Mouse (Mus musculus) embryonic facial prominence, embryonic 14.5 days (tissue): ENCODE results near the gene Pisd. TPM values are rescaled to one million over a fixed set of nuclear protein-coding genes. Genes with fewer than 3 reads are reported as not detected.
"Not testable (repeated sequence)": the region's sequence is repeated elsewhere in the genome, so short reads cannot be mapped to it uniquely, and the experiment has no call there.

Experiments
- ATAC-seq: fragments of 200-750 bp; cut with Nextera tagmentation; 2 replicates; pipeline ENCODE4 v1.8.0; 2017; ENCODE audit warnings: low read depth, moderate number of reproducible peaks, moderate TSS enrichment
- DNase-seq: peaks from one replicate; pipeline ENCODE4 v3.0.0-alpha.2; 2015; ENCODE audit warnings: low spot score
- H3K27ac ChIP-seq: fragments of 300-500 bp; sonication (generic); replicated peaks from 2 replicates; pipeline ENCODE4 v1.5.1; 2014; ENCODE audit warnings: low read depth, mild to moderate bottlenecking, low read length, moderate library complexity
- H3K27me3 ChIP-seq: fragments of 300-500 bp; sonication (generic); replicated peaks from 2 replicates; pipeline ENCODE4 v1.6.1; 2014; ENCODE audit warnings: low read length; ENCODE audit not compliant: control insufficient read depth, insufficient read depth
- H3K36me3 ChIP-seq: fragments of 300-500 bp; sonication (generic); 2 replicates; pipeline ENCODE4 v1.6.1; 2014; ENCODE audit warnings: low read length, mixed read lengths; ENCODE audit not compliant: control insufficient read depth, insufficient read depth
- H3K4me1 ChIP-seq: fragments of 300-500 bp; sonication (generic); 2 replicates; pipeline ENCODE4 v1.6.1; 2014; ENCODE audit warnings: antibody characterized with exemption, low read length; ENCODE audit not compliant: control insufficient read depth, insufficient read depth
- H3K4me2 ChIP-seq: fragments of 300-500 bp; sonication (generic); 2 replicates; pipeline ENCODE4 v1.6.1; 2014; ENCODE audit warnings: low read depth, mild to moderate bottlenecking, low read length, moderate library complexity, mixed read lengths
- H3K4me3 ChIP-seq: fragments of 300-500 bp; sonication (generic); 2 replicates; pipeline ENCODE4 v1.5.1; 2014; ENCODE audit warnings: low read depth, mild to moderate bottlenecking, low read length
- H3K9ac ChIP-seq: fragments of 300-500 bp; sonication (generic); 2 replicates; pipeline ENCODE4 v1.6.1; 2014; ENCODE audit warnings: low read depth, mild to moderate bottlenecking, low read length, moderate library complexity, mixed read lengths
- H3K9me3 ChIP-seq: fragments of 300-500 bp; sonication (generic); 2 replicates; pipeline ENCODE4 v1.6.1; 2016; ENCODE audit warnings: low read length; ENCODE audit not compliant: control insufficient read depth
- WGBS: fragments of 180-500 bp; shearing (Covaris S2); extraction: QIAGEN DNeasy Blood & Tissue Kit; methylation state at CpG from one replicate; pipeline ENCODE4 v1.1.7; 2014; 5-methylcytosine and 5-hydroxymethylcytosine counted together
- polyA plus RNA-seq: library from polyadenylated mRNA; unstranded; fragments of >200 nt; fragmentation: Nextera tagmentation; extraction: Ambion mirVana; gene quantifications from 2 replicates; pipeline ENCODE4 v1.2.1, GENCODE M21; 2014

The Pisd gene
- polyA plus RNA-seq = 52.5 and 57.7 TPM in 2 replicates

DNA sequence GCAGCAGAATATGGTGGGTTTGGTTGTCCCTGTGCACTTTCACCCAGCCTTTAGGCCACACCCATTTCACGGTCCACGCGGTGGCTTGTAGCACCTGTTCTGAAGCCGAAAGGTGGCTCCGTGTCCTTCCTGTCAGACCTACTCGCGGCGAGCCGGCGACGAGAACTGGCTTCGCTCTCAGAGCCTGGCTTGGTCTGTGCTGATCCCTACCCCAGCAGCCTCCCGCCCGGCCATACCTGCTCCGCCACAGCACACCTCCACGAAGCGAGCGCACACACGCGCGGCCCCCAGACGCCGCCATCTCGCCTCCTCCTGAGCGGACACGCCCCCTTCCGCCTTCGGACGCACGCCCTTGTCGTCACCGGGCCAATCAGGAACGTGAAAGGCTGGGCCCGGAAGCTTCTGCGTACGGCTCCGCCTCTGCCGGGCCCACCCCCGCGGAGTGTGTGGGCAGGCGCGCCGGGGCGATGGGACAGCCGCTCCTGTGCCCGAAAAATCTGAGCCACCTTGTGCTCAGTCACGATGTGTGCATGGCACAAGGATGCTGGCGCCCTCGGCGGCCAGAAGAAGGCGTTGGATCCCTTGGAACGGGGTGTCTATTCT is at the start of gene Pisd:
Gene Pisd (minus strand): TSS at position 334 of the 603 bp plus-strand sequence.
- Histone ChIP-seq H3K9me3 (no peaks in the 10 kb centered on the region), H3K27me3 (no peaks in the 10 kb centered on the region), H3K4me3 (peak within 1 kb of the TSS; percentile 81), H3K4me2 (peak within 1 kb of the TSS; percentile 91), H3K27ac (peak within 1 kb of the TSS; percentile 46; the same call in 1 of the 2 replicates), H3K9ac (peak within 1 kb of the TSS; percentile 68), H3K4me1 (peaks cover 3% of the 10 kb centered on the region; the same call in 1 of the 2 replicates), H3K36me3 (peaks cover 14% of the 10 kb centered on the region; the same call in 1 of the 2 replicates)
- peak; percentile 98 for DNase-seq
- under 1% methylated on average over 50 of the region's 52 CpGs for WGBS
- peak; percentile 99 for ATAC-seq

DNA sequence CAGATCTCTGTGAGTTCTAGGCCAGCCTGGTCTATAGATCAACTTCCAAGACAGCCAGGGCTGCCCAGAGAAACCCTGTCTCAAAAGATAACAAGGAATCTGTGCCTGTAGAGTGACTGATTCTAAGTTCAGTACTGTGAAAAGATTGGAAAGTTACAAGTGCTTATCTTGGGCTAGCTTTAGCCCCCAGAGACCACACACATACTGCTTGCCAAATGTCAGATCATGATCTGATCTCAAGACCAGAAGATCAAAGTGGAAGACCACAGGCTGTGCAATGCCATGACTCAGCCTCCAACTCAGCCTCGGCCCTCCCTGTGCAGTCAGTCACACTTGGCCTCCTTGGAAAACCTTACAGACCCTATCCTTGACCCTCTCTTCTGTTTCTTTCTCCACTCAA is 49.1 kb upstream of the Pisd start:
- H3K4me1 ChIP-seq = no peaks in the 10 kb centered on the region
- no peak overlapping the region for H3K4me3 ChIP-seq
- H3K27ac ChIP-seq = no peak overlapping the region
- DNase-seq = no peak
- 95% methylated on average over 1 of the region's 1 CpGs for WGBS
- H3K9me3 ChIP-seq = no peaks in the 10 kb centered on the region
- no peak overlapping the region for H3K9ac ChIP-seq
- no peaks in the 10 kb centered on the region for H3K27me3 ChIP-seq
- no peak overlapping the region for H3K4me2 ChIP-seq
- H3K36me3 ChIP-seq = peaks cover 93% of the 10 kb centered on the region
- no peak for ATAC-seq

DNA sequence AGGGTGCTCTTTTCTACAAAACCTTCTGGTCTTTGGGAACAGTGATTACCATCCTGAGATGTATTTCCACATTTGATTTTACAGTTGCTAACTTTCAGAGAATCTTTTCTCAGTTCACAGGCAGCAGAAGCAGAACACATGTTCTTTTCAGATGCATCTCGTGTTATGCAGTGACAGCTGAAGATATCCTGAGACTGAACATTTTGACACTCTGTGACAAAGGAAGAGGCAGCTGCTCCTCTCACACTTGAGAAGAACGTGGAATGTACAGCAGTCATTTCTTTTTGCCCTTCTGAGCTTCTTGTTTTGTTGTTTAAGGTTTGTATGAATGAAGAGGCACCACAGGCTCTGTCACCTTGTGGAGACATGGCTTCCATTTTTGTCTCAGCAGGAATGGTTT is 44.6 kb upstream of the Pisd start:
- peaks cover 96% of the 10 kb centered on the region for H3K36me3 ChIP-seq
- no peak overlapping the region for H3K9ac ChIP-seq
- WGBS = 82% methylated on average over 2 of the region's 2 CpGs
- no peak overlapping the region for H3K4me3 ChIP-seq
- no peak overlapping the region for H3K27ac ChIP-seq
- no peaks in the 10 kb centered on the region for H3K9me3 ChIP-seq
- ATAC-seq (no peak), DNase-seq (peak; percentile 10)
- no peaks in the 10 kb centered on the region for H3K4me1 ChIP-seq
- no peak overlapping the region for H3K4me2 ChIP-seq
- H3K27me3 ChIP-seq = no peaks in the 10 kb centered on the region

DNA sequence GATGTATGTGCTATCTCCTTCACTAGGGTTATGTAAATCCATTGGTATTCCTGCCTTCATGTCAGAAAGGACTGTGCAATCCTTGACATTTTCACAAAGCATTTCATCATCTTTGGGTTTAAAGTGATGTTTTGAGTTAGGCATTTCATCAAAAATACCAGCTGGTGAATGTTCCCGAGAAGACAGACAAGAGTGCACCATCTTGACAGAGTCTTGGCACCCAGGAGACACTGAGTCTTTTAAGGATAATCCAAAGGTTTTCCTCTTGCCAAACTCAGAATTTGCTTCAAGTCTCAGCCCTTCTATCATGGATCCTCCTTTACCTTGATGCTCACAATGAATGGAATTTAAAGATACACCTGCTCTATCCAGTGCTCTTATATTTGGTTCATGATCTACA is 43.3 kb upstream of the Pisd start:
- not testable (repeated sequence) for H3K4me2 ChIP-seq, DNase-seq, ATAC-seq, H3K27me3 ChIP-seq, H3K27ac ChIP-seq, H3K4me1 ChIP-seq, H3K9ac ChIP-seq, H3K4me3 ChIP-seq, H3K9me3 ChIP-seq
- WGBS = 93% methylated on average over 1 of the region's 1 CpGs
- H3K36me3 ChIP-seq = peaks cover 87% of the 10 kb centered on the region

DNA sequence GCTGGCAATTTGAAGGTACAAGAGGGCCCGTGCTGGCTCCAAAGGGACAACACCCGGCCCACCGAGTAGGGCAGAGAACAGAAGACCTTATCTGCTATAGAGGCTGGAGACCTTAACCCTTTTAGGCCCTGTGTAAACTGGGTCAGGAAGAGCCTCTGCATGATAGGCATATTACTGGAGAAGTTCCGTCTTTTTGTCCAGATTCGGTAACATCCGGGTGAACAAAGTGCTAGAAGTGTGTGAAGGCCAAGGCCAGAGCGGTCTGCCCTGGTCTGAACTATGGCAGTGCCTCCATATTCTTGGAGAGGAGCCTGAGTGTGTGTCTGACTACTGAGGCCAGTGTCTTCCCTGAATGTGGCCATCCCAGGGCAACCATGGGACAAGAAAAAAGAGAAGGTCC is 41.6 kb upstream of the Pisd start, which contains the start of gene Gm20671:
Gene Gm20671 (minus strand): TSS at position 101 of the 400 bp plus-strand sequence.
- Histone ChIP-seq H3K4me1 (no peaks in the 10 kb centered on the region), H3K4me3 (no peak within 1 kb of the TSS), H3K9me3 (no peaks in the 10 kb centered on the region), H3K36me3 (peaks cover 81% of the 10 kb centered on the region), H3K27ac (no peak within 1 kb of the TSS), H3K4me2 (no peak within 1 kb of the TSS), H3K27me3 (no peaks in the 10 kb centered on the region), H3K9ac (no peak within 1 kb of the TSS)
- DNase-seq = no peak
- WGBS = 98% methylated on average over 7 of the region's 7 CpGs
- no peak for ATAC-seq

DNA sequence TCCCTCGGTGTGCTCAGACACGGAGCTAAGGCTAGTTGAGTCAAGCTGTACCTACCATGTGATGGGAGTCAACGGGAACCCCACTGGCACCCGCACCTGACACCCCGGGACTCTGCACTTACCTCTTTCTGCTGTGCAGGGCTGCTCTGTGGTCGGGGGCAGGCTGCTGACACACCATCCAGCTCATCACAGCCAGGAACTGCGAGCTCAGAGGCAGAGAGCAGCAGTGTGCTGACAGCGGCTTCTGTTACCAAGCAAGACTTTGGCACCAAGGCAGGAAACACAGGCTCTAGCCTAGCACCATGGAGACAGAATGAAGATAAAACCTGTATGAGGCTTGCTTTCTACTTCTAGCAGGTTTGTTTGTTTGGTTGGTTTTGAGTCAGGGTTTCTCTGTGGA is 35.0 kb upstream of the Pisd start:
- H3K4me2 ChIP-seq = no peak overlapping the region
- ATAC-seq (no peak), DNase-seq (no peak)
- no peak overlapping the region for H3K9ac ChIP-seq
- no peaks in the 10 kb centered on the region for H3K9me3 ChIP-seq
- H3K4me3 ChIP-seq = no peak overlapping the region
- H3K36me3 ChIP-seq = peaks cover 70% of the 10 kb centered on the region
- no peaks in the 10 kb centered on the region for H3K4me1 ChIP-seq
- no peaks in the 10 kb centered on the region for H3K27me3 ChIP-seq
- no peak overlapping the region for H3K27ac ChIP-seq
- 86% methylated on average over 8 of the region's 8 CpGs for WGBS

DNA sequence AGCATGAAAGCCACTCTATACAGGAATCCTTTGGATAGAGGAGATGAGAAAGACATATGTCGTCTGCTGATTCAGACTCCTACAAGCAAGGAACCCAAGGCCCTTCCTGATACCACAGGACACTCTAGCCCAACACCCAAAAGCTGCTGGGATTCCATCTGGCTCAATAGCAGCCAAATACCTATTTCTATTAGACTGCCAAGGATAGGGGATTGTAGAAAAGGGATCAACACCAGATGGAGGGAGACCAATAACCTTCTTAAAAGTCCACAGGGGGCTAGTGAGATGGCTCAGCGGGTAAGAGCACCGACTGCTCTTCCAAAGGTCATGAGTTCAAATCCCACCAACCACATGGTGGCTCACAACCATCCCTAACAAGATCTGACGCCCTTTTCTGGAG is 29.9 kb upstream of the Pisd start:
- Histone ChIP-seq H3K9me3 (no peaks in the 10 kb centered on the region), H3K27ac (no peak overlapping the region), H3K4me1 (no peaks in the 10 kb centered on the region), H3K27me3 (no peaks in the 10 kb centered on the region), H3K36me3 (peaks cover 72% of the 10 kb centered on the region), H3K9ac (no peak overlapping the region), H3K4me3 (no peak overlapping the region), H3K4me2 (no peak overlapping the region)
- ATAC-seq = no peak
- 96% methylated on average over 4 of the region's 4 CpGs for WGBS
- DNase-seq = no peak

DNA sequence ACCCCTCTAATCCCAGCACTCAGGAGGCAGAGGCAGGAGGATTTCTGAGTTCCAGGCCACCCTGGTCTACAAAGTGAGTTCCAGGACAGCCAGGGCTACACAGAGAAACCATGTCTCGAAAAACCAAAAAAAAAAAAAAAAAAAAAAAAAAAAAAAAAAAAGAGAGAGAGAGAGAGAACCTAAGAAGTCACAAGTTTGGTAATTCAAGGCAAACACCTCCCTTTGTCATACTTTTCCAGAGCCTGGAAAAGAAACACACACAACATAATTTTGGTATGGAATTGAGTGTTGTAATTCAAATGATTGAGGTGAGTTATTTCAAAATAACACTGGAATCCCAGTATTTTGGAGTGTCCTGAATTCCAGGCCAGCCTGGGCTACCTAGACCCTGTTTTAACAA is 1.0 kb upstream of the Pisd start:
- not testable (repeated sequence) for ATAC-seq, H3K4me2 ChIP-seq, H3K27me3 ChIP-seq, H3K4me3 ChIP-seq, H3K9ac ChIP-seq, H3K4me1 ChIP-seq, H3K9me3 ChIP-seq, H3K27ac ChIP-seq, DNase-seq
- H3K36me3 ChIP-seq = peaks cover 24% of the 10 kb centered on the region
- 73% methylated on average over 1 of the region's 1 CpGs for WGBS

DNA sequence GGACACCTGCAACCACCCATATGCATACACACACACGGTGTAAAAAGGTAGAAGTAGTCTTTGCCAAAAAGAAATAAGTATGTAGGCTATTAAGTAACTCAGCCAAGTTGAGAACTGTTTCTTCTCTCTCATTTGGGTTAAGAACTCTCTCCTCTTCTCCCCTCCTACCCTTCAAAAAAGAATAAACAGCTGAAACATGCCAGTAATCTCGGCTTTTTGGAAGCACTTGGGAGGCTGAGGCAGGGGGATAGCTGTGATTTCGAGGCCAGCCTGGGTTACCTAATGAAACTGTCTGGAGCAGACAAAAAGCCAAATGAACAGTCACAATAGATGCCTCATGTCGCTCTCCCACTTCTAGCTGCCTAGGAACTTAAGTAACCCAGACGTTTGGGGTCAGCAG is 720 bp downstream of the Pisd start:
- WGBS = 21% methylated on average over 5 of the region's 5 CpGs
- peaks cover 10% of the 10 kb centered on the region; the same call in 1 of the 2 replicates for H3K36me3 ChIP-seq
- peak overlapping the region; percentile 81 for H3K4me3 ChIP-seq
- peaks cover 3% of the 10 kb centered on the region; the same call in 1 of the 2 replicates for H3K4me1 ChIP-seq
- H3K9me3 ChIP-seq = no peaks in the 10 kb centered on the region
- no peaks in the 10 kb centered on the region for H3K27me3 ChIP-seq
- DNase-seq = no peak
- peak overlapping the region; percentile 91 for H3K4me2 ChIP-seq
- ATAC-seq = no peak
- H3K27ac ChIP-seq = no peak overlapping the region
- H3K9ac ChIP-seq = peak overlapping the region; percentile 68
